Mouse (Mus musculus): Measurements from ENCODE around the gene Serpinb6d.

DNA sequence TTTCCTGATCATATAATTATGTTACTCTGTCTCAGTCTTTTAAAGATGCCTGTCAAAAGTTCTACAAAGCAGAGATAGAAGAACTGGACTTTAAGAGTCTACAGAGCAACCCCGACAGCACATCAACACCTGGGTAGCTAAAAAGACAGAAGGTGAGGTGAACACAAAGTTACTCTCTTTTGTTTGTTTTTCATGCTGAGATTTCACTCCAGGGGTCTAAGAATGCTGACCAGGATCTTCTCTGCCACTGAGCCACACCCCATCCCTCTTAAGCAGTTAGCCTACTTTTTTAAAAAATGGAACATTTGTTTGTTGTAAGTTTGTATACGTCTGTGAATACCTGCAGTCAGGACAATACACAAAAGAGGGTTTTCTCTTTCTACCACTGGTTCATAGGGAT is 59.1 kb downstream of the Serpinb6d start:
- TF ChIP-seq CTCF (IDR thresholded peaks at IDR 0.05; ENCODE audit: control insufficient read depth, insufficient read depth, insufficient read length), result no peak
- no peak for TF ChIP-seq MYOD1 (IDR thresholded peaks at IDR 0.05; ENCODE audit: control insufficient read depth, insufficient read length, low read depth)
- TF ChIP-seq MAX (IDR thresholded peaks at IDR 0.05), result no peak
- no peak for TF ChIP-seq USF1 (IDR thresholded peaks at IDR 0.05; ENCODE audit: low read depth)
- TF ChIP-seq FOSL1 (IDR thresholded peaks at IDR 0.05; ENCODE audit: insufficient read depth, low read length, poor library complexity, severe bottlenecking), result no peak
- no peak for TF ChIP-seq CEBPB (IDR thresholded peaks at IDR 0.05; ENCODE audit: low read depth)

Data from C2C12 (cell line).